Mouse (Mus musculus) embryo, embryonic 10 days (tissue): ENCODE results near the gene Bsnd.

Experiments used
- DNase-seq: peaks from one replicate; pipeline ENCODE4 v3.0.0-alpha.2; 2015; ENCODE audit warnings: low spot score

Gene Bsnd

DNA sequence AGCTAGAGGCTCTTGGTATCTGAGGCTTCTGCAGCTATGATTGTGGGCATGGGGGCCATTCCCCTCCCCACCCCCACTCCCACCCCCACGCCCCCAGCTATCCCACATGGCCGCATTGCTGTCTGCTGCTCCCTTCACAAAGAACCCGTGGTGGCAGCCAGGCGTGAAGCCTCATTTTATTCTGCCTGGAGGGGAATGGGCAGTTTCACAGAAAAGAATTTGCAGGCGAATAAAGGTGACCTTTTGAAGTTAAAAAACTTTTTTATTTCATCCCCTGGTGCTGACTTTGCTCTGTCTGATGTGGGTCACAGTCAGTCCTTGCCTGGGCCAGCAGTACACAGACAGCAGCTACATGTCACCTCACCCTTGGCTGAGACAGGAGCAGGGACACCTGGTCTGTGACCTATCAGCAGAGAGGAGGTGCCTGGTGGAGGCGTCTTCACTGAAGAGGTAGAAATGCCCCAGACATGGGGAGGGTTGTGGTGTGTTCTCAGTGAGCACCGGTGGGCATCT, 8.8 kb downstream of the Bsnd start:
- DNase-seq, result no peak

DNA sequence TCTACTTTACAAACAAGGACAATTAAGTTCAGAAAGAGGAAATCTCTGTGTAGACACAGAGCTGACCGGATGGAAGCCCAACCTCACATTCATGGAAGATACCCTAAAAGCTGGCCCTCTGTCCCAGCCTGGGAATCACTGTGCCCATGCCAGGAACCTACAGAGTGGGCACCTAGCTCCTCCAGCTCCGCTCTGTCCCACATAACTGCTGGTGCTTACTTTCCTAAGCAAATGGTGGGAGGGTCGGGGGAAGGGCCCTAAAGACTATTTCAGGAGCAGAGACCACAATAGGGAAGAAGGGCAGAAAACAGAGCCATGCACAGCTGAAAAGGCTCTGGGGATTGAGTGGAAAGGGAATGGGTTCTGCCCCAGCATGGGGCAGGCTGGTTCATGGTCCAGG, 11.5 kb downstream of the Bsnd start:
- no peak for DNase-seq

DNA sequence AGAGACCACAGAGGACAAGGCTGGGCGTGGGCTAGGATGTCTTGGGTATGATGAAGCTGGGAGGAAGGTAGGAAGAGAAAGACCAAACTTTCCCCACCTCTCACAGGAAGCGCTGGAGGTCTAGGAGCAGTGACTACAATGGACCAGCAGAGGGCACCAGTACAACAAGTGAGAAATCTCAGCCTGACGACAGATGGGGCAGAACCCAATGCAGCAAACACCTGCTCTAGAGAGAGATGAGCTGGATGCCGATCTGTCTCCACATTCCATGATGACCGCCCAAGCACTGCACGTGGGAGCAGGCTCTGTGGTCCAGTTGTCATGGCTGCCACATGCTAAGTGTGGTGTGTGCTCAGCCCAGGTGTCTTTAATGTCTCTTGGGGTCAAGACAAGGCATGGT, 17.8 kb downstream of the Bsnd start:
- DNase-seq, result peak; percentile 90

DNA sequence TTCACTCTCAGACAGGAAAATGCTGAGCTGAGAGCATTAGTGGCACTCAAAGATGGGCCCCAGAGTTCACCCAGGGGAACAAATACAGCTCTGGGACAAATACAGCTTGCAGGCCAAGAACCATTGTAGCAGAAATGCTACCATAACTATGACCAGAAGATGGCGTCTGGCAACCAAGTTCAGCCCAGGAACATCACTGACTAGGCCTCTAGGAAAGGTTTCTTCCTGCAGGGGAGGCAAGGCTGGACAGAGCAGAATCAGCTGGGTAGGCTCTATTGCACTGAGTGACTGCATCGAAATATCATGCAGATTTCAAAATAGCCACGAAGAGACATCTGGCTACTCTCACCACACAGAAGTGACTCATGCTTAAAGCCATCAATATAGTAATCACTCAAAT, 19.7 kb downstream of the Bsnd start:
- peak; percentile 89 for DNase-seq

DNA sequence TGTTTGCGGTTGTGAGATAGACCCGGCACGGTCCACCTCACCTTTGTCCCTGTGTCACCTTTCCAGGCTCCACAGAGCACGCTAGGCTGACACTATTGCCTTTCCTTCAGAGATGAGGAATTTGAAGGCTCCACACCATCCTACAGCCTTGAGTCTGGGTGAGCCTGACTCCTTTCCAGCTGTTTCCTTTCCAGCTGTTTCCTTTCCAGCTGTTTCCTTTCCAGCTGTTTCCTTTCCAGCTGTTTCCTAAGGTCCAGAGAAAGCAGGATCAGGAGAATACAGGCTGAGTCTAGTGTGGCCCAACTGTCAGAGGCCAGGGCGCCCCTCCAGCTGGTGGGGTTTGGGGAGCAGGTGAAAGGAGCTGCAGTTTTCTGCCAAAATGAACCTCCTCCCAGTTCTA, 21.2 kb downstream of the Bsnd start:
- DNase-seq, result no peak

DNA sequence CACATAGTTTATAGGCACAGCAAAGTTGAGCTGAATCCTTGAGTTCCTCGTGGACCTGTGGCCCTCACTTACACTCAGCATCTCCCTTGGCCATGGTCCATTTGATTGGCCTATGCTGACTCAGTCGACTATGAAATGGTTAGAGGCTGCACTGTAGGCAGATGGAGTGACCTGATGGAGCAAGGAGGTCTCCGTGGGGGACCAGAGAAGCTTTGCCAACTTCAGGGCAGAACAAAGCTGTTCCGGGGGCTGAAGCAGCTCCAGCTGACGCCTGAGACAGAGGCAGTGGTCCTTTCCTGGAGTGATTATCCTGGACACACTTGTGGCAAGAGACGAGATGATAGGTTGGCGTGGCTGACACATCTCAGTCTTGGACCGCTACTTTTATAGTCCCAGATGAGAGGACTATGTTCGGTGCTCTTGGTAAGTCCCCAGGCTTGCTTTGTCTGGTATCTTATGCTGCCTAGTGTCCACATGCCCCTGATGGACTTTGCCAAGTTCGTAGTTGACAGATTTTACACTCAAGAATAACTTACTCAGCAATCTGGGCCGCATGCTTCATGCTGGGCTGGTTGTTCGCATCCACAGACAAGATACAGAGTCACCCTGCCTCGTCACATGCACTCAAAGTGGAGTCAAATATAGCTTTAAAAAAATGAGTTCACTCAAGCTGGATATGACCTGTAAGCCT, 24.5 kb downstream of the Bsnd start:
- DNase-seq, result no peak

DNA sequence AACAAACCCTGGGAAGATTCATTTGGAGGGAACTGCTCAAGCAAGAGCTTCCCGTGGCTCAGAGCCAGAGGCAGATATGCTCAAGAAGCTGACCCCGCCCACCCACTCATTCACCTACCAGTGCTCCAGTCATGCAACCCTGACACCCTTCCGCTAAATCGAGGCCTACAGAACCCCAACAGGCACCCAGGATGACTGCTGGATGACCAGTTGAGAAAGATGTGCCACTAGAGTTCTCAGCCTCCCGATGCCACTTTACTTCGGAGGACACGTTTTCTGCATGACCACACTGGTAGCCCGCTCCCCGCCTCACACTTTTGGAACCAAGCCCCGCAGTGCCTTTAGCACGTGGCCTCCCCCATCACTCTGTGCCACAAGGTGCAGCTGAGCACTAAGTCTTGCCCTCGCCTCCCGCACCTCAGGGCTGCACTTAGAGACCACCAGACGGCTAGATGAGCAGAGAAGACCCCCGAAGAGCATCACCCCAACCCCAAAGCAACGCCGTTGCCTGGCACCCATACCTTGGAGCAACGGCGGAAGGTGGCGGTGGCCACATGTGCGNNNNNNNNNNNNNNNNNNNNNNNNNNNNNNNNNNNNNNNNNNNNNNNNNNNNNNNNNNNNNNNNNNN, 28.8 kb downstream of the Bsnd start:
- DNase-seq, result peak; percentile 14

DNA sequence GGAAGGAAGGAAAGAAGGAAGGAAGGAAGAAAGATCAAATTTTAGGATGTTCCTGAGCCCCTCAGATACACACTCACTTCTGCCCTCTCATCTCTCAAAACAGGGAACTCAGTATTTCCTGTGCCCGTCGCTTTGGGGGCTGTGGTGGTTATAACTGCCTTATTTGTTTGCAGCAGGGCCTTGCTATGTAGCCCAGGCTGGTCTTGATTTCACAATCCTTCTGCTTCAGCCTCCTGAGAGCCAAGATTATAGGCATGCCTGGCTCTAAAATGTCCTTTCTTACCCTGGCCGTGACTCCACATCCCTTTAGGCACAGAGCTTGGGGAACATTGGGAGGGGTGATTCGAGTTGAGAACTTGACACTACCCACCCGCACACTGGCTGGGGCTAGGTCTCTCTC, 29.6 kb downstream of the Bsnd start:
- DNase-seq, result no peak

DNA sequence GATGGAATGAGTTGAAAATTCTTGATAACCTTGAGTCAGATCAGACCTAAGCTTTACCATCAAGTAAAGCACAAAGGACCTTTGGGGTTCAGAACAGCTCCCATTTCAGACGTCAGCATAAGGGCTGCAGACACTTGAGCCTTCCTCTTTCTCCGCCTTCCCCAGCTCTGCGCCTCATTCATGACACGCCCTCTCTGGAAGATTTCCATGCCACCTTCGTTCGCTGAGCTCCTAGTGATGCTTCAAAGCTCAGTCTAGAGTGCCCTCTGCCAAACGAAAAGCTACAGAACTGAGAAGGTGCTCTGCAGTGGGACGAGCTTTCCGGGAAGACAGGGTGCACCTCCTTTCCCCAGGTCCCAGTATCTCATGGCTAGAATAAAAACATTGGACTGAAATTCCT, 30.1 kb downstream of the Bsnd start:
- DNase-seq, result no peak

DNA sequence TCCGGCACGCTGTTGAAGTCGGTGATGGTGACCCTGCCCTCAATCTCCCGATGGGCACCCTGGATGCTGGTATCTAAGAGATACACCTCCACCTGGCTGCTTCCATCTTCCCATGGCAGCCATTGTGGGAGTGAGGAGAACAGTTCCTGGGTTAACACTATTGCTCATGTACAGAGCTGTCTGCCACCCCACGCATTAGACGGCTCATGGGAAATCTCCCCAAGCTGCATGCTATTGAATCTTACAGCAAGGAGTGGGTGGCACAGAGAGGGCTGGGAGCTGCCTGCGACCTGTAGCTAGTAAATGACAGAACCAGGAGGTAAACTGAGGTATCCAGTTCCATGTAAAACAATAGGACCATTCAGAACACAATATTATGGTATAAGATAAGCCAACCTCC, 37.5 kb downstream of the Bsnd start:
- DNase-seq, result no peak

DNA sequence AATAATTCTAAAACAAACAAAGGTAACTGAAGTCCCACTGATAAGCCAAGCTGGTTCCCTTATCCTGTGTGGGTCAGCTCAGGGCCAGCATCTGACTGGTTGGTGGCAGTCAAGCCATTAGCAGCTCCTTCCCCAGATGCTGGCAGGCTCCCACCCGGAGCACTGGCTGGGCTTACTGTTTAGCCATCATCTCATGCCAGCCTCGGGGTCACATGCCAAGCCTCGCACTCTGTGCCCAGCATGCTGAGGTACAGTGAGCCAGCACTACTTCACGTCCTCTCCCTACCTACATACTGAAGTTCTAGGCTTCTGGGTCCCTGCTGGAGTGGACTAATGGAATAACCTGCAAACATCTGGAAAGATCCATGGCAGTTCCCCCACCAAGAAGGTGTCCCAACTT, 38.6 kb downstream of the Bsnd start:
- no peak for DNase-seq

DNA sequence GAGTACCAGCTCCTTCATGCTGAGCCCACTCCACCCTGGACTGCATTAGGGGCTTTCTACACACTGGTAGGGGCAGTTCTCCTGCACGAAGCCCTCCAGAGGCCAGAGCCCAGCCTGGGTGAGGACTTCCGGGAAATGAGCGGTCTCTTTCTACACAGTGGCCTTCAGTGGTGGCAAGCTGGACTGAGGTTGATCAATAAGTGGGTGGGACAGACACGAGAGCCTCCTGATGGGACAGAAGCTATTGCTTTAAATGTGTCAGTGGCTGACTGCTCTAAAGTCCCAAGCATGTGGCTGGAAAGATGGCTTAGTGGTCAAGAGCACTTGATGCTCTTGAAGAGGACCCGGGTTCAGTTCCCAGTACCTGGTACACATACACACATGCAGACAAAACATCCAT, 39.0 kb downstream of the Bsnd start:
- DNase-seq, result no peak

DNA sequence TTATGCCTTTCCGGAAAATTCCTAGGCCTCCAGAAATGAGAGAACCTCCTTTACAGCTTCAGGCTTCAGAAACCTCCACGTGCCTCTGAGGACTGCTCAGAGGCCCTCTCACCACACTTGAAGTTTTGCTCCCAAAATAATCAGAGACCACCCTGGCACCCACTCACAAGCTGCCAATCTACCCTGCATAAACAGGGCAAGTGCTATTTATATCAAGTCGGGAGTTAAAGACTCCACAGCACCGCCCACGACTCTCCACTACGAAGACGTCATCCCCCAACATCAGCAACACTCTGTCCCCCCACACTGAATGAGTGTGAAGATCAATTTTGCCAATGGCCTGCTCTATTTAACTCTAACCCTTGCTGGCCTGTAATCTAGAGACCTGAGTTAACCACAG, 39.7 kb downstream of the Bsnd start:
- DNase-seq, result no peak

DNA sequence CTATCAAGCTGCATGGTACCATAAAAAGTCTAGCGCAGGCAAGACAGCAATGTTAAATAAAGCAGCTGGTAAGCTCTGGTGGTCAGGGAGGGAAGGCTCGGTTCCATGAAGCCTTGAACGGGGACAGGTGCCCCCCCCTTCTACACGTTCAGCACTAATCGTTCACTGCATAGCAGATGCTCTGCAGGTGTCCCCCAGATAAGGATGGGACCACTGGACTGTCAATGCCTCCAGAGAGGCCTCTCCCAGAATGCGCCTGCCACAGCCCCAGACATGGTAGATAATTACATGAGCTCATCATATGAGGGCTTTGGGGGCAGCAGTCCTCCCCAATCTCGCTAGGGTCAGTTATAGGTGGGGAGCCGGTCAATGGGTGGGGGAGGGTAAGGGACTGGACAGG, 42.8 kb downstream of the Bsnd start:
- no peak for DNase-seq

DNA sequence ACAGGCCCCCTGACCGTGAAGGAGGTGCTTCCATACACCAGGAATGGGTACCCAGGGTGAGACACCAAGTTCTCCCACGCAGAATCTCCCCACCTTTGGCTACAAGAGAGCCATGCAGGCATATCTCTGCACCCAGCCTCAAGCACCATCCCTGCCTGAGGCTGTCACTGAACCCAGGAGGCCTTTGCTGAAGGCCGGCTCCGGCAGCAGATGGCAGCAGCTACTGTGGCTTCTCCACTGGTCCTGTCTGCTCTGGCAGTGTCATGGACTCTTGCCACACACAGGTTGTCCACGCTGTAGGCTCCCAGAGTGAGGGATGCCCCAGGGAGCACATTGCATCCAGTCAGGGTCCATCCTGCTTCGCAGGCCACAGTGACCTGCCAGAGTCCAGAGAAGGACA, 48.9 kb downstream of the Bsnd start:
- DNase-seq, result no peak

DNA sequence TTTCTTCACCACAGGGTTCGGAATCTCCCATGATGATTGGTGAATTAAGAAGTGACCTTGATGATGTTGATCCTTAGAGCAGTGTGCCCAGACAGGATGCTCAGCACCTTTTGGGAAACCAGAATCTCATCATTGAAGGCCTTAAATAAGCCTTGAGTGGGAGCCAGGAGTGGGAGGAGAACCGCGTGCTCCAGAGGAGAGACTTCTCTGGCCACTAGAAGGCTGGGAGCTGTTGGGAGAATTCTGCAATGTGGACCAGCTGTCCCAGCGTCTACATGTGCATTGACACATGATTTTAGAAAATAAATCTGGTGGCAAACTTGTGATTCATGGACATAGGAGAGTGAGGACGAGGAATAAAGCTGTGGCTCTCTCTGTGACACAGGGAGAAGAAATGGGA, 53.3 kb downstream of the Bsnd start:
- DNase-seq, result no peak

DNA sequence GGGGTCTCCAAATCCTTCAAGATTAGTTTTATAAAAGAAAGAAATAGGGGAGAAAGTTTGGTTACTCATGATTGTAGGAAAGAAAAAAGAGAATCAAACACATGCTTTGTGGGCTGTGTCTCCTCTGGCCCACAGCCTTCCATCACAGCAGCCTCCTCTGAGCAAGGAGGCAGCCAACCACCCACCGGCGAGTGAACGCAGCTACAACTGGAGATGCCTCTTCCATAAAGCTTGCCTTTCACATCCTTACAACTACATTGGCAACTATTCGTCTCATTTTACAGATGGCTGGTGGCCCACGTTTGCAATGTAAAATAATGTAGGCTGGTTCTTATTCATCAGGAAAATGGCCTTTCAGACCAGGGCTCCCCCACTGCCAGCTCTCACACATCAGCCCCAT, 54.9 kb downstream of the Bsnd start:
- no peak for DNase-seq

DNA sequence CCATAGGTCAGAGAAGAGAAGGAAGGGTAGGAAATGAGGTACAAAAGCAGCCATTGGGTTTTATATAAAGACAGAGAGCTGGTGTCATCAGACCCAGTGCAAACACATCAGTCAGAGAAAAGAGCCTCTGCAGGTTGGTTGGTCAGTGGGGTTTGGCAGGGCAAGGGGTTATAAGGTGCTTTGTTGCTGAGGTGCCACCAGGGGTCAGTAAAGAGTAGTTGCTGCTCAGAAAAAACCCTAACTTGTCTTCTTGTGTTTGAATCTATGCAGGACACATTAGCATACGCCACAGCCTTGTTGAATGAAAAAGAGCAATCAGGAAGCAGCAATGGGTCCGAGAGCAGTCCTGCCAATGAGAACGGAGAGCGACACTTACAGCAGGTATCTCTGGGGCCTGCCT, 55.6 kb downstream of the Bsnd start:
- peak; percentile 66 for DNase-seq

DNA sequence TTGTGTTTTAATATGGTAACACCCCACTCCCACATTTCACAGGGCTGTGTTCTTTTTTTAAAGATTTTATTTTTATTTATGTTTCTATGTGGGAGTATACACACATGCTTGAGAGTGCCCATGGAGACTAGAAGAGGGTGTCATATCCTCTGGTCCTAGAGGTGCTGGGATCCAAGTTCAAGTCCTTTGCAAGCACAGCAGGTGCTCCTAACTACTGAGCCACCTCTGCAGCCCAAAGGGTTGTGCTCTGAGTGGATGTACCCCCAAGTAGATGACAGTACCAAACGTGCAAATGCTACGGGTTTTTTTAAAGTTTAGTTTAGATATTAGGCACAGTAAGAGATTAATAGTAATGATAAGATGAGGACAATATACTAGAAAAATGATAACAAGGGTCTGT, 56.7 kb downstream of the Bsnd start:
- no peak for DNase-seq
